ENCODE assay signal across 11 mouse cellular contexts in genomic region chr15:82932936-82933650, GRCm38 (mm10). TPM values are rescaled to one million over a fixed set of nuclear protein-coding genes. Genes with fewer than 3 reads are reported as not detected.
DNase-seq lines count a peak whose midpoint lies in the region; ATAC-seq and TF ChIP-seq lines count a peak whose summit lies in the region.
"Had no signal": no experiment of that assay in that cellular context is flagged by ENCODE, and none has a peak within 500 bp of the region (broad histone marks: within the 10 kb centered on the region; RNA-seq: fewer than 3 reads in every experiment).

No protein-coding gene starts in this region.

- WGBS in cerebellum, adult 2 months, result 9% methylated on average over 4 of the region's 4 CpGs
- 39% methylated on average over 4 of the region's 4 CpGs for WGBS in limb, embryonic 13.5 days
- WGBS in liver, postnatal 0 days (ENCODE audit: insufficient replicate concordance), result 48% methylated on average over 4 of the region's 4 CpGs

- no peak for DNase-seq in frontal cortex, postnatal 14 days (ENCODE audit: low spot score in 2 of 2)
- DNase-seq in cerebellum, adult 2 months, result peak; percentile 60 to 77
- DNase-seq in gonadal fat pad, adult 2 months (ENCODE audit: low read depth), result peak; percentile 44
- DNase-seq in liver, postnatal 0 days, result no peak
- no peak for DNase-seq in urinary bladder, postnatal 10 days (ENCODE audit: low spot score)
- no peak for DNase-seq in adrenal gland, postnatal 25 days
- DNase-seq: adrenal gland, adult 8-10 months; gastrocnemius, postnatal 36 days; lung, postnatal 10 days had no signal

- H3K36me3 ChIP-seq in limb, embryonic 13.5 days, result no peaks in the 10 kb centered on the region
- H3K36me3 ChIP-seq in liver, postnatal 0 days (replicated peaks; ENCODE audit: insufficient read depth, low read length), result no peaks in the 10 kb centered on the region

- H3K9me3 ChIP-seq in limb, embryonic 13.5 days, result no peaks in the 10 kb centered on the region
- H3K9me3 ChIP-seq in liver, postnatal 0 days (ENCODE audit: low read length), result no peaks in the 10 kb centered on the region

- no peak for TF ChIP-seq POLR2A in cerebellum, adult 2 months (IDR thresholded peaks at IDR 0.05; ENCODE audit: borderline replicate concordance, insufficient read depth, low read length)

- TF ChIP-seq EP300 in liver, postnatal 0 days (IDR thresholded peaks at IDR 0.05; ENCODE audit: low read depth), result no peak

- TF ChIP-seq CTCF in cerebellum, adult 2 months (IDR thresholded peaks at IDR 0.05; ENCODE audit: borderline replicate concordance, insufficient read depth, low read depth, low read length), result no peak
- no peak for TF ChIP-seq CTCF in liver, postnatal 0 days (IDR thresholded peaks at IDR 0.05; ENCODE audit: low read depth)

- peak overlapping the region; percentile 25; the same call in 1 of the 2 replicates for H3K9ac ChIP-seq in limb, embryonic 13.5 days
- no peak overlapping the region; the same call in 1 of the 2 replicates for H3K9ac ChIP-seq in liver, postnatal 0 days (replicated peaks)

- H3K4me1 ChIP-seq in cerebellum, adult 2 months (ENCODE audit: control insufficient read depth, insufficient read depth, low read length), result peaks cover 26% of the 10 kb centered on the region
- H3K4me1 ChIP-seq in limb, embryonic 13.5 days, result peaks cover 73% of the 10 kb centered on the region
- no peaks in the 10 kb centered on the region for H3K4me1 ChIP-seq in liver, postnatal 0 days (ENCODE audit: insufficient read depth)

- no peak overlapping the region for H3K4me2 ChIP-seq in limb, embryonic 13.5 days (replicated peaks)
- H3K4me2 ChIP-seq in liver, postnatal 0 days (ENCODE audit: low read depth, low read length), result no peak overlapping the region

- no peaks in the 10 kb centered on the region; the same call in 1 of the 2 replicates for H3K27me3 ChIP-seq in cerebellum, adult 2 months (ENCODE audit: control insufficient read depth, insufficient read depth, low read length)
- H3K27me3 ChIP-seq in limb, embryonic 13.5 days, result peaks cover 31% of the 10 kb centered on the region
- H3K27me3 ChIP-seq in liver, postnatal 0 days (ENCODE audit: insufficient read depth, low read length), result peaks cover 15% of the 10 kb centered on the region

- peak; percentile 24; the same call in 1 of the 2 replicates for ATAC-seq in frontal cortex, adult (ENCODE audit: low TSS enrichment)
- ATAC-seq in limb, embryonic 13.5 days (ENCODE audit: low FRiP score, low read depth), result no peak
- ATAC-seq in liver, postnatal 0 days, result no peak

- no peak overlapping the region for H3K27ac ChIP-seq in cerebellum, adult 2 months (ENCODE audit: insufficient read depth, low read length)
- no peak overlapping the region for H3K27ac ChIP-seq in limb, embryonic 13.5 days
- no peak overlapping the region for H3K27ac ChIP-seq in liver, postnatal 0 days (ENCODE audit: low read depth)

- H3K4me3 ChIP-seq in cerebellum, adult 2 months (replicated peaks; ENCODE audit: insufficient read depth, low read depth, low read length), result no peak overlapping the region
- H3K4me3 ChIP-seq in limb, embryonic 13.5 days, result no peak overlapping the region
- H3K4me3 ChIP-seq in liver, postnatal 0 days (ENCODE audit: low read depth, low read length), result no peak overlapping the region

RNA-seq across cellular contexts. Expression of gene Tcf20, which starts 54.6 kb away (rescaled TPM):
- polyA plus RNA-seq in cerebellum, adult 2 months (2012; rRNA removed), result 25.0 and 25.8 TPM in 2 replicates
- polyA plus RNA-seq in gonadal fat pad, adult 2 months (2012; rRNA removed), result 19.1 and 19.9 TPM in 2 replicates
- polyA plus RNA-seq in limb, embryonic 13.5 days (2015; fragmentation: Nextera tagmentation; extraction: Ambion mirVana), result 13.9 and 14.3 TPM in 2 replicates
- polyA plus RNA-seq in liver, postnatal 0 days (2015; fragmentation: Nextera tagmentation; extraction: Ambion mirVana), result 1.6 and 1.8 TPM in 2 replicates
- 87.9 and 103 TPM in 2 replicates for total RNA-seq in adrenal gland, postnatal 25 days (2021)

Comparison
In these comparisons a context has a peak if more than half of its experiments do, and no peak if none do; other contexts are left out.
1. DNase-seq: peak in cerebellum, adult 2 months (2 of 2) and gonadal fat pad, adult 2 months (single experiment); none in frontal cortex, postnatal 14 days (0 of 2), liver, postnatal 0 days (single experiment), urinary bladder, postnatal 10 days (single experiment) and adrenal gland, postnatal 25 days (single experiment).